Mouse (Mus musculus): ENCODE measurements at regions not wholly inside any gene's neighbourhood (a gene's known extent, or its start where the extent isn't known, plus 50 kb on each side); places are given as distances from the start of the nearest gene placed in this dataset.
"Not testable (repeated sequence)": the region's sequence is repeated elsewhere in the genome, so short reads cannot be mapped to it uniquely, and the experiment has no call there.

DNA sequence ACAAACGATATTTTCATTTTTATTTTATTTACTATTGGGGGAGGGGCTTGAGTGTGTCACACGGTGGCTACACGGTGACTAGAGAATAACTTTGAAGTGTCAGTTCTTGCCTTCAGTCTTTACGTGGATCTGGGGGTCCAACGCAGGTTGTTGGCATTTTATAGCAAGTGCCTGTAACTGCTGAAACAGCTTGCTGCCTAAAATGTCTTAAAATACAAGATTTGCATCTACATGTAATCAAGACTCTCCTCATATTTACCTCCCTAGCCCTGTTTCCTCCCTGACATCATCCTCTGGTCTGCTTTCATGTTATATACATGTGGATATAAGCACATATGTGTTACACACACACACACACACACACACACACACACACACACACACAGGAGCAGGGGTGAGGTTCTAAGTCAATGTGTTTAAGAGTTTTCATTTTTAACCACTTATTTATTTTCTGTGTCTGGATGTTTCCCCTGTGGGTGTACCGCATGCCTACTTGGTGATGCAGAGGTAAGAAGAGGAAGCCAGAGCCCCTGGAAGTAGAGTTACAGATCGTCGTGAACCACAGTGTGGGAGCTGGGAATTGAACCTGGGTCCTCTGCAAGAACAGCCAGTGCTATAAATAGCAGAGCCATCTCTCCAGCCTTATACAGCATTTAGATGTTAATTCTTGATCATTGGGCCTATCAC lies 119.5 kb upstream of the Cpsf6 start:
- DNase-seq (ENCODE audit: low spot score), result no peak

DNA sequence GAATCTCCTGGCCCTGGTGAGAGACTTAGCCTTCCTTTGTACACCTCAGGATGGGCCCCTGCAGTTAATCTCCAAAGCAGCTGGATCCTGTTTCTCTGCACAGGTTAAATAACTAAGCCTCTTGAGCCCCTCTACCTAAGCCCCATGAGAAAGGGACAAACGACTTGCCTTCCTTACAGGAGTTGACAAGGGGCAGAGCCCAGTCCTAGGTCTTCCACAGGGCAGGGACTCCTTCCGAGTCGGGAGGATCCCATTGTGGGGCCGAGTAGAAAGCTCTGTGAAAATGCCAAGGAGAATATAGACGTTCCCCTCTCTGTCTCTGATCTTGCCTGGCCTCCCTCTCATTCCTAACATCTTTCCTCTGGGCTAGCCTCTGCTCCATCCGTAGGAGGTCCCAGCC lies 118.7 kb upstream of the Cpsf6 start:
- DNase-seq (ENCODE audit: low spot score), result no peak

- no peak for DNase-seq (ENCODE audit: low spot score)
Observed at GRCm38 (mm10) chr10:117497565-117498256, 117.9 kb upstream of the Cpsf6 start.

DNA sequence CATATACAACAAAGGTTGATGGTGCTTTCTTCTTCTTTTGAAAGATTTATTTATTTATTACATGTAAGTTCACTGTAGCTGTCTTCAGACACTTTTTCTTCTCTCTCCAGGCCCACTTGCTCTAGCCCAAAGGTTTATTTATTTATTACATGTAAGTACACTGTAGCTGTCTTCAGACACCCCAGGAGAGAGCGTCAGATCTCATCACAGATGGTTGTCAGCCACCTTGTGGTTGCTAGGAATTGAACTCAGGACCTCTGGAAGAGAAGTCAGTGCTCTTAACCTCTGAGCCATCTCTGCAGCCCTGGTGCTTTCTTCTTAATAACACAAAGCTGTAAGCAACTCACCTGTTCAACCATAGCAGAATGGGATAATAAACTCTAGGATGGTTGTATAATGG lies 117.3 kb upstream of the Cpsf6 start:
- DNase-seq (ENCODE audit: low spot score), result not testable (repeated sequence)

- DNase-seq (ENCODE audit: low spot score), result no peak
Observed at GRCm38 (mm10) chr10:117496064-117497011, 116.5 kb upstream of the Cpsf6 start.

DNA sequence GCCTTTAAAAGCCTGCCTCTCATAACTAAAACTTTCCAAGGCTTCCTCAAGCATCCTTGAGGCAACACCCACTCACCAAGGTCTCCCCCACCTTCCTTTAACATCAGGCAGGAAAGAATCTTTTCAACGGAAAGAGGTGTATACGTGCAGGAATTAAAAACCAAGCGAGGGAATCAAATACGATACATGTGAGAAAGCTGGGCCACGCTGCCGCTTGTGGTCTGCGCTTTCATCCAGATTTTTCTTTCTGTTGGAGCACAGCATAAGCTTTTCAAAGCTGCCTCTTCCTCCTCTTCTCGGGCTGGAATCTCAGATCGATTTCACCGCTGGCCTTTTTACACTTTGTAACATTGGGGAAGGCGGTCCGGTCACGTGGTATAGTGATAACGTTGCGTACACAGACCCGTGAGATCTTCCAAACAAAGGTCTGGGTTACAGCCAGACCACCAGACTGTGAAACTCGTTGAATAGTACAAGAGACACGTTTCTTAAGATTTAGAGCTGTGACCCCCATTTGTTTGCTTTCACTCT lies 114.4 kb upstream of the Cpsf6 start:
- no peak for DNase-seq (ENCODE audit: low spot score)

- DNase-seq (ENCODE audit: low spot score), result no peak
Observed at GRCm38 (mm10) chr10:117493824-117494121, 114.0 kb upstream of the Cpsf6 start.

DNA sequence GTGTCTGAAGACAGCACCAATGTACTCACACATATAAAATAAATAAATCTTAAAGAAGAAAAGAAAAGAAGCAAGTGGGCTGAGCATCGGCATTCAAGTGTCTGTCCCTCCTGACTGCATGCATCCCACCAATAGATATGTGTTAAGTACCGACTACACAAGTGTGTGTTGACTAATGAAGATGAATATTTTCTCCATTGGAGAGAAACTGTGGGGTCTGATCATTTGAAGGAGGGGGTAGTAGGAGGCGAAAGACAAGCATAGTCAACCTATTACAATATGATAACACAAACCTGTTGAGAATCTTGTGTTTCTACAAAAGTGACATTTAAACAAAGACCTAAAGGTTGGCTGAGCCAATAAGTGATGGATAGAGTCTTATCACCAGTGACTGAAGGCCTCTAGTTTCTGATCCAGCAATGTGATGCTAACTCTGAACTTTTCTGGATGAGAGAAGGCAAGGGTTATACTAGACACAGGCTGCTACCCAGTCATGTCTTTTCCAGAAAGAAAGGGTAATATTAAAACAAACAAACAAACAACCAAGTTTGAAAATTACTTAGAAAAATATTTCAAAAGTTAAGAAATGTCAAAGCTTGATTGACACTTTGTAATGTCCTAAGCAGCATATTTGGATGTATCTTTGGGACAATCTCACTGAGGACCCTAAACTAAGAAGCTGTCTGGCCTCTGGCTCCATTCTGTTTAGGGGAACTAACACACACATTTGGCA lies 113.4 kb upstream of the Cpsf6 start:
- DNase-seq (ENCODE audit: low spot score), result no peak

DNA sequence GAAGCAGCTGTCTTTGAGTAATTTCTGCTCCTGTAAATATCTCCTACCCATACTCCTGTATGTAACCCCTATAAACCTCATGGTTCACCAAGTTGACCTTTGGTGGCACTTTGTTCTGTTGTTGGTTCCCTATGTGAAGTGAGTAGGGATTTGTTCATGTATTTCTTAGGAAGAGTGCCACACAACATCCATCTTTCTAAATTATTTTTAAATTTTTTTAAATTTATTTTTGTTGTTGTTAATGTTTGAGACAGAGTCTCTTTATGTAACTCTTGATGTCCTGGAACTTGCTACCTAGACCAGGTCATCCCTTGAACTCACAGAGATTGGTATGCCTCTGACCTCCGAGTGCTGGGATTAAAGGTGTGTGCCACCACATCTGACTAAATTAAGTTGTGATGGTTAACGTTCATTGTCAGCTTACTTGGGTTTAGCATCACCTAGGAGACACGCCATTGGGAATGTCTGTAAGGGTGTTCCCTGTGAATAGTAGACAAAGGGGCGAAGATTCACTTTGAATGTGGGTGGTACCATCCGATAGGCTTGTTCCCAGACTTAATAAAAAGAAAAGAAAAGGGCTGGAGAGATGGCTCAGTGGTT lies 112.7 kb upstream of the Cpsf6 start:
- no peak for DNase-seq (ENCODE audit: low spot score)

GRCm38 (mm10) chr10:117491711-117492110 lies 111.9 kb upstream of the Cpsf6 start:
- DNase-seq (ENCODE audit: low spot score), result no peak

DNA sequence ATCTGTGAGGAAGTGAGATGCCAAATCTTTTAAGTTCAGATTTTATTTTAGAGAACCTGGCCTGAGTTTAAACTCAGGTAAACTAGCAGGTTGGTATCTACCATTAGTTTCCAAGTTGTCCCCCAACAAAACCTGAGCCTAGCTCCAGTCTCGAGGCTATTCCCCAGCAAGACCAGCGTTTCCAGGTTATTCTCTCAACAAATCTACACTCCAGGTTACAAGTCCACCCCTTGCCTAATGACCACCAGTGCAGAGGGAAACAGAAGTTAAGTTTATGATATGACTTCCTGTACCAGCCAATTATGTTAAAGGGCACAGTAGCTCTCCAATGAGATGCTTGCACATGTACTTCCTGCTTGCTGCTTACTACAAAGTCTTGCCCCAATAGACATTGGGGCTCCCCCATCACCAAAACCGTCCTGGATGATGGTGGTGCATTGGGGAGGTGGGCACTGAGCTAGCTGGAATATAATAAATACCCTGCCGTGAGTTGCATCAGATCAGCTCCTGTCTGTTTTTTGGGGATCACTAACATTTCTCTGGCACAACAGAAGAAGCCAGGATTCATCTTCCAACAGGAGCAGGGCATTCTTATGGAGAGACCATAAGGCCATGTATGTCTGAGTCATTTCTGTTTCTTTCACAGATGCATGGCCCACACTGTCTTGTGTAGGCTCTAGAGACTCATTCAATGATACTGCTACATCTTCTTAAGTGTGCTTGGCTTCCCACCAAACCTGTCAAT lies 111.2 kb upstream of the Cpsf6 start:
- DNase-seq (ENCODE audit: low spot score), result no peak

DNA sequence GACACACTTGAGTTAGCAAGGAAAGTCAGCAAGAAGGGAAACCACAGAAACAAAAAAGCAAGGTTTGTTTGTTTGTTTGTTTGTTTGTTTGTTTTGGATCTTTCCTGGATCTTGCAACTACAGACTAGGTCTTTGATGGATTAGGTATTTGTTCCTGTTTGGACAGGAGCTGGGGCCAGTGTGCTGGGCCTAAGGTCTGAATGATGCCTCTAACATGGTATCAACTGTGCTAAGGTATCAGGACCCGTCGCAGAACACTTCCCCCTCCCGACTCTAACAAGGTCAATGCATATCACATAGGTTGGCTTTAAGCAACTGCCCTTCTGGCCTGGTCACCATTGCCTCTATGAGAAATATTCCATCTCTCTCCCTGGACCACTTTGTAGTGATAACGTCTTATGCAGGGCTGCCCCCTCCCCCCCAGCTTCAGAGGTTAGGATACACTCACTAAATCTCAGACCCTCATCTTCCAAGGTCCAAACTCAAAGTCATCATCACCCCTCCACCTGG lies 103.3 kb upstream of the Cpsf6 start:
- no peak for DNase-seq (ENCODE audit: low spot score)

DNA sequence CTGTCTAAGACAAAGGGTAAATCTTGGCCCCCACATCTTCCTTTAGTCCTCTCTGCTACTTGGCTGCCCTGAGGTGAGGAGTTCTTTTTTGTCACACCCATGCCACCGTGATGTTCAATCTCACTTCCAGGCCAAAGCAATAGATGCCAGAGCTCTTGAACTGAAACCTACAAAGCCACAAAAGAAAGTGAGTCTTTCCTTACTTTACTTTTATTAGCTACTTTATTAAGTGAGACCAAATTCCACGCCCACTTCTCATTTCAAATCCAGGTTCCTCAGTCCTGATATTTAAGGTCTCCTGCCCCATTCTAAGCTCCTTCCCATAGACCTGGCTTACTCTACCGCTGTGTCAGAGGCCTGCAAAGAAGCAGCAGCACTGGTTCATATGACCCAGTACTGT lies 102.5 kb upstream of the Cpsf6 start:
- no peak for DNase-seq (ENCODE audit: low spot score)

GRCm38 (mm10) chr10:117481341-117481990 lies 101.7 kb upstream of the Cpsf6 start:
- DNase-seq (ENCODE audit: low spot score), result no peak

GRCm38 (mm10) chr10:117480456-117480850 lies 100.6 kb upstream of the Cpsf6 start:
- DNase-seq (ENCODE audit: low spot score), result no peak

DNA sequence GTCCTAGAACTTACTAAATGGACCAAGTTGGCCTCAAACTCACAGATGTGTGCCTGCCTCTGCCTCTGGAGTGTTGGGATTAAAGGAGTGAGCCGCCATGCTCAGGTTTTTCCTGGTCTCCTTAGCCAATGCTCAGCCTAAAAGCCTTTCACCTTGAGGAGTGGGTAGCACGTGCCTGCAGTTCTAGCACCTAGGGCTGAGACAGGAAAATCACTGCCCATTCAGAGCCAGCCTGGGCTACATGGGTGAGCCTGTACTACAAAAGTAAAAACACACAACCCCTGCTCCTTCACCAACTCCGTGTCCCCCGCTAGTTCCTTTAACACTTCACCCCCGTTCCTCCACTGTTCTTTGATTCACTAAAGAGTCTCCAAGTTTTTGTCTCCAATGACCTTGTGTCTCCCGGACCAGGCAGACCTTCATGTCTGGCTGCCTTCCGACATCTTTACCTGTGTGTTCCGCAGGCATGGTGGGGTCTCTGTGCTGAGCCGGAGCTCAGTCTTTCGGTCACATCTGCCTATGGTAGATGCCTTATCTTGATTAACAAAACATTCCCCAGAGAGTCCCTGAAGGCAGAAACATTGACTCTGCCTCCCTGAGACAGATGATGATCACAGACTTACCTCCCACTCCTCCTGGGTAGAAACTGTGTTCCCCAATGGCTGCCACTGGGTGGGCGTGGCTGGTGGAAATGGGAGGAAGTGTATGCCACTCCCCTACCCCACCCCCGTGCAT lies 100.1 kb upstream of the Cpsf6 start:
- no peak for DNase-seq (ENCODE audit: low spot score)

GRCm38 (mm10) chr10:117478931-117479280 lies 99.1 kb upstream of the Cpsf6 start:
- DNase-seq (ENCODE audit: low spot score), result no peak

- DNase-seq (ENCODE audit: low spot score), result no peak
Observed at GRCm38 (mm10) chr10:117478202-117478930, 98.6 kb upstream of the Cpsf6 start.
